Mouse (Mus musculus) CH12F3 (cell line): ENCODE measurements around the gene Cyb5d1.
"Not testable (repeated sequence)": the region's sequence is repeated elsewhere in the genome, so short reads cannot be mapped to it uniquely, and the experiment has no call there.

Experiments
- in situ Hi-C: fragments of 300-500 bp; cut with MboI; formaldehyde crosslinking; loops from 2 replicates; pipeline ENCODE4 v1.14.3; 2020; ENCODE audit warnings: low sequenced_read_pairs

The Cyb5d1 gene

GRCm38 (mm10) chr11:69395235-69395633, at the start of gene Cyb5d1, which contains the start of gene Naa38:
TSS of gene Cyb5d1 (minus strand) at chr11:69395631.
TSS of gene Naa38 (plus strand) at chr11:69395487.
- in situ Hi-C loops, result not testable (repeated sequence)

GRCm38 (mm10) chr11:69443328-69443727, 47.9 kb upstream of the Cyb5d1 start:
- in situ Hi-C loops, result no loop called here

DNA sequence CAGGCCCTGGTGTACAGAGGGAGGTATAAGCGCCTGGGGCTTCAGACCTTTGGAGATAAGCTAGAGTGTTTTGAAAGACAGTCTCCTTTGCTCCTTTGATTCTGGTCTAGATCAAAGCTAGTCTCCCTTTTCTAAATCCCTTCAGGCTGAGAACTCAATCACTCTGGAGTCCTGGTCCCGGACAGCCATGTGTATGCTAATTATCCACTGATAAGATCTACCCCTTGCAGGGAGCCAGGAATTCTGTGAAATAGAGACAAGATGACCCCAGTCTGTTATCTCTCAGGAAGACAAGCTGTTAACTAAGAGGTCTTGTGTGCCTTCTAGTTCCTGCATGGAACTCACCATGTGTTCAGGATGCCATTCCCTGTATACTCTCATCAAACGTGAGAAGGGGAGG, 41.9 kb upstream of the Cyb5d1 start:
- in situ Hi-C loops, result no loop called here

DNA sequence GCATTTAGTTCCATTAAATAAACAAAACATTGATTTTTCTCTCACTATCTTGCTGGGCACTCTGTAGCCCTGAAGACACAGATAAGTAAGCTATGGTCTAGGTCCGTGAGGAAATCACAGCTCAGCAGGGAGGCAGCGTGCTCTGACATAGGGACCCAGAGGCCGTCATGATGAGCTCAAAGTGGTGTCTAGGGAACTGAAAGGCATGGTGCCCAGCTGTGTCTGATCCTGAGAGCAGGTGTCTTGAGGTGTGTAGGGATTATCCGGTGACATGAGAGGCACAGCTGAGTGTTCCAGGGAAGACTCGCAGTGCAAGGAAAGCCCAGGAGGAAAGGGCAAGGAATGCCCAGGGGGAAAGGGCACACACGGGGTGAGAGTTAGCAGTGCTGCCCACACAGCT, 37.8 kb upstream of the Cyb5d1 start:
- in situ Hi-C loops, result no loop called here

GRCm38 (mm10) chr11:69432640-69432982, 37.2 kb upstream of the Cyb5d1 start:
- in situ Hi-C loops, result no loop called here

DNA sequence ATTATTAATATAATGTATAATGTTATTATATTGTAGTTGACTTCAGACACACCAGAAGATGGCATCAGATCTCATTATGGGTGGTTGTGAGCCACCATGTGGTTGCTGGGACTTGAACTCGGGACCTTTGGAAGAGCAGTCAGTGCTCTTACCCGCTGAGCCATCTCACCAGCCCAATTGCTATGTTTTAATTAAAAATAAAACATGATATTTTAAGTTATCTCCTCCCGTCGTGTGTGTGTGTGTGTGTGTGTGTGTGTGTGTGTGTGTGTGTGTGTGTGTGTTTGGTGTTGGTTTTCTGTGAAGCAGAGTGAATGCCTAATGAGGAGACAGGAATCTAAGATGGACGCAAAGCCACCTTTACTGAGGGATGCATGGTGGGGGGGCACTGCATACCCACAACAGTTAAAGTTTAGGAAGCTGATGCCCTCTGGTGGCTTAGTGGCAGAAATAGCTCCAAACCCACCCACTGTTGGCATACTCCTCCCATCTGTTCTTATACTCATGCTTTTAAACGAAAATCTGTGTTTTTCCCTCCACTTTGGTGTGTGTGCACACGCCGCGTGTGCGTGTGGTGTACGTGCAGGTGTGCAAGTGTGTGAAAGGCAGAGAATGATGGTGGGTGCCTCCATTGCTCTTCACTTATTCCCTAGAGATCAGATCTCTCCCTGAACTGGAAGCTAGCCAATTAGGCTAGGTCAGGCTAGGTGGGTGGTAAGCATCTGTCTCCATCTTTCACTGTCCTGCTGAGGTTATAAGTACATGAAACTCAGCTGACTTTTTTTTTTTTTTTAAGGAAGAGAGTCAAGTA, 36.6 kb upstream of the Cyb5d1 start:
- in situ Hi-C loops, result no loop called here

DNA sequence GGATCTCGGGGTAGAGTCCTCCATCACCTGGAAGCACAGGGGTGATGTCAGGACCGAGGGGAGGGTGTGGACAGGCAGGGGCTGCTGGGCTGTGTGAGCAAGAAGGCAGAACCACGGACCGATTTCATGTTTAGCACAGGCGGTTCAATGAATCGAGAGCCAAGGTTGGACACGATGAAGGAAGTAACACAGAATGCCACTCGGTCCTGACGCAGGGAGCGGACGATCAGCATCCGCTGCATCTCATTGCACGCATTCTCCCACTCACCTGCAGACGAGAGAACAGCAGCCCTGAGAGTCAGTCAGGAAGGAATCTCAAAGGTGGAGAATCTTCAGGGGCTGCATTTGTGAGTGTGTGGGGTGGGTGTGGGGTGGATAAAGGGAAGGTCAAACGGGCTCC, 35.2 kb upstream of the Cyb5d1 start:
- in situ Hi-C loops, result no loop called here

GRCm38 (mm10) chr11:69429313-69429712, 33.9 kb upstream of the Cyb5d1 start:
- in situ Hi-C loops, result no loop called here

- in situ Hi-C loops, result no loop called here
These were observed 33.3 kb upstream of the Cyb5d1 start for GRCm38 (mm10) chr11:69428751-69429150.

DNA sequence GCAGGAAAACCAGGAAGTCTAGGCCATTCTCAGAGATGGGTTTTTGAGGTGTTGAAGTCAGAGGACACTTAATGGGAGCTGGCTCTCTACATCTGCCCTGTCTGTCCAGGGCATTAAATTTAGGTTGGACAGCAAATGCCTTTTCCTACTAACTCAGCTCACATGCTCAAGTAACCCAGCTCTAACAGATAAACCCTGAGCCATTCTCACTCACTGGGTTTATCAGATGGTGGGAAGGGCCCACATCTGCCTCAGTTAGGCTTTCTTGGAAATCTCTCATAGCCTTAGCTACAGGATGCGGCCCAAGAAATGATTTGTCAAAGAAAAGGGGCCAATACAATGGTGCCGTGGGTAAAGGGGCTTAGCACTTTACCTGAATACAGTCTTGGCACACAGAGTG, 30.8 kb upstream of the Cyb5d1 start:
- in situ Hi-C loops, result no loop called here

GRCm38 (mm10) chr11:69423885-69424284, 28.5 kb upstream of the Cyb5d1 start:
- in situ Hi-C loops, result no loop called here

DNA sequence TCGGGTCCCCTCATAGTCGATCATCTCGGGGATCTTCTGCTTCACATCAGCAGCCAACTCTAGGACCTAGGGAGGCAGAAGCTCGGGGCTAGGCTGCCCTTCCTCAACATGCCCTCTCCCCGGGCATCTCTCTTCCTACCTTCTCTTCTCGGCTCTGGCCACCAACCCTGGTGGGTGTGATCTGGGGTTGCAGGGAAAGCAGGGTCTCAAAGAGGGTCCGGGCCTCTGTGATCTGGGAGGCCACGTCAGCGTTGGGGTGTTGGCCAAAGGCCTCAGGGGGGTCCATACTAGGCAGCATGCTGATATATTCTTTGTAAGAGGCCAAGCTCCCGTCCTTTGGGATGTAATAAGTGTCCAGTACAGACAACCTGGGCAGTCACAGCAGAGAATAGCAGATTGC, 27.4 kb upstream of the Cyb5d1 start:
- in situ Hi-C loops, result no loop called here

- in situ Hi-C loops, result no loop called here
These were observed 25.9 kb upstream of the Cyb5d1 start for GRCm38 (mm10) chr11:69421131-69421977.

GRCm38 (mm10) chr11:69420554-69421000, 25.1 kb upstream of the Cyb5d1 start:
- in situ Hi-C loops, result no loop called here

DNA sequence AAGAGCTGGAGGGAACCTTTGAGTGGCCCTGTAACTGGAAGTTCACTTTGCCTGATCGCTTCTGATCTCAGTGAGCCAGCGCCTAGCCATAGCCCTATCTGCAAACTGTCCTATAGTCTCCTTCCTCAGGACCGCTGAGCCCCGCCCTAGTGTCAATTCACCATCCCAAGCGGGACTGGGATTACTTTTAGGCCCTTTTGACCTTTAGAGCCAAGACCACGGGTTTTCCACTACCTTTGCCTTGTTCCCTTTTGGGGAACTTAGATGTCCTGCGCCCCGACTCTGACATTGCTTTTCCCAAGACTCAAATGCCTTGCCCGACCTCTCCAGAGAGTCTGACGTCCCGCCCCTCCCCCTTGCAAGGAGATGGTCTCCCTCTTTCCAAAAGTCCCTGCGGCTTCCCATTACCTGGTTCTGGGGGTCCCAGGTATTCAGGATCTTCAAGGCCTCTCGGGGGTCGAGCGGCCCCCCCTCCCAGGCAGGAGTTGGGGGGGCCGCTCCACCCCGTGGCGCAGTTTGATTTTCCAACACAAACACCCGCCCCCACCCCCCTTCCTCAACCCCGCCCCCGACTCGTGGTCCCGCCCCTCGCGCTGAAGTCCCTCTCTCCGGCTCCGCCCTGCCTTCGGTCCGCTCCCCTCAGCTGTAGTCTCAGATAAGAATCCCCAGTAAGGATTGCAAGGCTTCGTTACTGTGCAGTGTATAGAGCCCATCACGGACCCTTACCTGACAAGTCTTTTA, 24.6 kb upstream of the Cyb5d1 start:
- in situ Hi-C loops, result no loop called here

- in situ Hi-C loops, result no loop called here
These were observed 24.0 kb upstream of the Cyb5d1 start for GRCm38 (mm10) chr11:69419443-69419812.

DNA sequence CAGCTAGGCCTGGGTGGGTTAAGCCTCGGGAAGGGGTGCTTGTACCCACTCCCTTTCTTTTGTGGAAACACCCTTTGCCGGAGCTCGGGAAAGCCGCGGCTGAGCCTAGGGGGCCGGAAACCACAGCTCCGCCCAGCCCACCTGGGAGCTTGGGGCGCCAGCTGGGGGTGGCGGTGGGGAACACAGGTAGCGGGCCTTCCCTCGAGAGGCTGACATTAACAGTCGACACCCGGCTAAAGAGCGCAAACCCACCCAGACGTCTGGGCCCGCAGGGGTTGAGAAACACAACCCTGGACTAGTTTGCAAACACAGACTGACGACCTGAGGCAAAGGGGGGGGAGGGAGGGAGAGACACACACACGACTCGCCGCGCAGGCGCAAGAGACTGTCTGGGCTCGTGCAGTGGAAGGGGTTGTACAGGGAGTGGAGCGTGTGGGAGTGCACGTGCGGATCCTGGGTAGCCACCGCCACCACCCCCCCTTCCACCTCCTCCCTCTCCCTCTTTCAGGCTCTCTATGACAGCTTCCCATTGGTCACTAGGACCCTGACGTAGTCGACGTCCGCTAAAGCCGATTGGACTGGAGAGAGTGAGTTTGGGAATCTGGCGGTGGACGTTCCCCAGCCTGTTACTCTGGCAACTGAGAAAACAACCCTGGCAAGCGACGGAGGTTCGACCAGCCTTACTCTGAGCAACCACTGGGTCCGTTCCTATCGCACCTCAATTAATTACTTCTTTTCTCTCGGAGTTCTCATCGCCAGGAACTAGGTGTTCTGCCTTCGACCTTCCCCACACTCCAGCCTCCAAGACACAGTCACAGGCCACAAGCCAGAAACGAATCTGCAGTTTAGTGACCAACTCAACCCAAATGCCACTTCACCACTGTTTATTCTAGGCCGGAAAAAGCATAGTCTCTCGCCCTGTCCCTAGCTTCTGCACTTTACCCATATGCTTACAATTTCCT, 23.3 kb upstream of the Cyb5d1 start:
- in situ Hi-C loops, result no loop called here

GRCm38 (mm10) chr11:69417449-69418384, 22.3 kb upstream of the Cyb5d1 start:
- in situ Hi-C loops, result no loop called here

DNA sequence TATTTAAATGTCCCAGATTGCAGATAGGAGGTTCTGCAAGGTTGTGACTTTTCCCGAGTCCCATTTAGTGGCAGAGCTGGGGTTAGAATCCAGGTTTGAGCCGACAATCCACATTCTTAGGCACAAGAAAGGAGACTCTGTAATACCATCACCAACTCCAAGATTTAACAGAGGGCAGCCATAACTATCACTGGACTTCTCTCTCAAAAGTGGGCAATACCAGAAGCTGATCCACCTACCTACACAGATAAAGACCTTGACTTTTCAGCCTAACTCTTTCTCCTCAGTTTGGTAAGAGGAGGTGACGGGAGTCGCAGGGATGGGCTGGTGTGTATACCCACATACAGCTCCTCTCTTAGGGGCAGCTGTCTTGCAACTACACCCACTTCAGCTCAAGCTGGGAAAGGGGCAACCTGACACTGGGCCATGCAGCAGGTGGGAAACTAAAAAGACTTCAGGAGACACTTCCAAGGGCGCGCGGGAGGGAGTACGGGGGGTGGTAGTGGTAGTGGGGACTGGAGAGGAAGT, 21.6 kb upstream of the Cyb5d1 start:
- in situ Hi-C loops, result no loop called here
